10 mouse cellular contexts compared by ENCODE assay signal in the genomic region with DNA sequence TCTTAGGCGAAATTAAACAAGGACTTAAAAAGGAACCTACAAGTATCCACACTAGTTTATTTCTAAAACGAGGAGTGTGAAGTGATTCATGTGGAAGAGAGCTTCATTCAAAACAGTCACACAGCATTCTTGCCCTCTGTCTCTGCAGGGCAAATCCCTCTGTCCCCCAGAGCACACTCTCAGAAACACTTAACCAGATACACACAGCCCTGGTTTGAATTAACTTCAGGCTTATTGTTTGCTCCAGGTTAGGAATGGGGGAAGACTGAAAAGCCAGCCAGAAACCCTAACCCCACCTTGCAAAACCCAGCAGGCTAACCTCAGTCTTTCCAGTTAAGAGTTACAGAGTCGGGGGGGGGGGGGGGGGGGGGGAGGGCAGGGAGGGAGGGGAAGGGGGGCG. TPM values are rescaled to one million over a fixed set of nuclear protein-coding genes. Genes with fewer than 3 reads are reported as not detected.
DNase-seq lines count a peak whose midpoint lies in the region; ATAC-seq and TF ChIP-seq lines count a peak whose summit lies in the region.
"Had no signal": no experiment of that assay in that cellular context is flagged by ENCODE, and none has a peak within 500 bp of the region (broad histone marks: within the 10 kb centered on the region; RNA-seq: fewer than 3 reads in every experiment).

No protein-coding gene starts in this region.

- H3K36me3 ChIP-seq in kidney, embryonic 16.5 days (ENCODE audit: insufficient read depth, low read length): no peaks in the 10 kb centered on the region
- H3K36me3 ChIP-seq in embryonic facial prominence, embryonic 15.5 days: 0 out of 2 replicates have a peak, but pooled peaks cover 7% of the 10 kb centered on the region
- H3K36me3 ChIP-seq in intestine, embryonic 16.5 days (ENCODE audit: control insufficient read depth, insufficient read depth, low read length): no peaks in the 10 kb centered on the region
- H3K36me3 ChIP-seq in neural tube, embryonic 12.5 days: peaks cover 9% of the 10 kb centered on the region; the same call in 1 of the 2 replicates

- no peaks in the 10 kb centered on the region for H3K27me3 ChIP-seq in kidney, embryonic 16.5 days (ENCODE audit: insufficient read depth, low read length)
- H3K27me3 ChIP-seq in embryonic facial prominence, embryonic 15.5 days: no peaks in the 10 kb centered on the region
- no peaks in the 10 kb centered on the region for H3K27me3 ChIP-seq in intestine, embryonic 16.5 days (replicated peaks; ENCODE audit: control insufficient read depth, insufficient read depth, low read length)
- no peaks in the 10 kb centered on the region for H3K27me3 ChIP-seq in neural tube, embryonic 12.5 days (replicated peaks)

- no peak for TF ChIP-seq CTCF in gastrocnemius, adult 2 months (IDR thresholded peaks at IDR 0.05)

- H3K4me1 ChIP-seq in kidney, embryonic 16.5 days (ENCODE audit: insufficient read depth, low read length): peaks cover 48% of the 10 kb centered on the region
- H3K4me1 ChIP-seq in embryonic facial prominence, embryonic 15.5 days: peaks cover 48% of the 10 kb centered on the region
- peaks cover 30% of the 10 kb centered on the region for H3K4me1 ChIP-seq in intestine, embryonic 16.5 days (ENCODE audit: control insufficient read depth, insufficient read depth, low read length)
- peaks cover 39% of the 10 kb centered on the region for H3K4me1 ChIP-seq in neural tube, embryonic 12.5 days

- H3K9ac ChIP-seq in kidney, embryonic 16.5 days (replicated peaks; ENCODE audit: low read length): peak overlapping the region; percentile 96; the same call in 1 of the 2 replicates
- no peak overlapping the region for H3K9ac ChIP-seq in embryonic facial prominence, embryonic 15.5 days
- H3K9ac ChIP-seq in intestine, embryonic 16.5 days (ENCODE audit: low read depth, low read length): peak overlapping the region; percentile 98
- 0 out of 2 replicates have a peak overlapping the region, but pooled peaks have one; percentile 94 for H3K9ac ChIP-seq in neural tube, embryonic 12.5 days

- no peak overlapping the region for H3K27ac ChIP-seq in kidney, embryonic 16.5 days (ENCODE audit: low read length)
- H3K27ac ChIP-seq in embryonic facial prominence, embryonic 15.5 days (replicated peaks): no peak overlapping the region
- H3K27ac ChIP-seq in intestine, embryonic 16.5 days (ENCODE audit: low read length): no peak overlapping the region; the same call in 1 of the 2 replicates
- no peak overlapping the region for H3K27ac ChIP-seq in neural tube, embryonic 12.5 days
- H3K27ac ChIP-seq in gastrocnemius, adult 2 months: no peak overlapping the region

- H3K4me2 ChIP-seq in kidney, embryonic 16.5 days (replicated peaks; ENCODE audit: low read depth, low read length): peak overlapping the region; percentile 93
- H3K4me2 ChIP-seq in embryonic facial prominence, embryonic 15.5 days (replicated peaks): peak overlapping the region; percentile 84
- peak overlapping the region; percentile 78 for H3K4me2 ChIP-seq in intestine, embryonic 16.5 days (ENCODE audit: low read depth, low read length)
- peak overlapping the region; percentile 89 for H3K4me2 ChIP-seq in neural tube, embryonic 12.5 days (replicated peaks)

- no peak for DNase-seq in kidney, postnatal 36 days
- no peak for DNase-seq in cerebellum, adult 18-20 months
- DNase-seq in gastrocnemius, adult 2 months: no peak
- DNase-seq: kidney, adult 9 months; spleen, adult 18-20 months had no signal

- H3K4me3 ChIP-seq in kidney, embryonic 16.5 days (ENCODE audit: low read length): no peak overlapping the region
- peak overlapping the region; percentile 88; the same call in 1 of the 2 replicates for H3K4me3 ChIP-seq in embryonic facial prominence, embryonic 15.5 days (replicated peaks)
- peak overlapping the region; percentile 97 for H3K4me3 ChIP-seq in intestine, embryonic 16.5 days (ENCODE audit: low read length)
- peak overlapping the region; percentile 98 for H3K4me3 ChIP-seq in neural tube, embryonic 12.5 days
- H3K4me3 ChIP-seq in gastrocnemius, adult 2 months: no peak overlapping the region

- no peaks in the 10 kb centered on the region for H3K9me3 ChIP-seq in kidney, embryonic 16.5 days (ENCODE audit: low read length)
- no peaks in the 10 kb centered on the region for H3K9me3 ChIP-seq in embryonic facial prominence, embryonic 15.5 days (replicated peaks)
- no peaks in the 10 kb centered on the region for H3K9me3 ChIP-seq in intestine, embryonic 16.5 days (ENCODE audit: control insufficient read depth, low read length)
- H3K9me3 ChIP-seq in neural tube, embryonic 12.5 days: no peaks in the 10 kb centered on the region

- 39% methylated on average over 3 of the region's 4 CpGs for WGBS in kidney, embryonic 16.5 days
- WGBS in embryonic facial prominence, embryonic 15.5 days: 16% methylated on average over 2 of the region's 4 CpGs
- 16% methylated on average over 3 of the region's 4 CpGs for WGBS in intestine, embryonic 16.5 days
- WGBS in neural tube, embryonic 12.5 days: 28% methylated on average over 3 of the region's 4 CpGs

- ATAC-seq in kidney, embryonic 16.5 days (ENCODE audit: low FRiP score, low TSS enrichment): no peak
- no peak for ATAC-seq in embryonic facial prominence, embryonic 15.5 days (ENCODE audit: insufficient number of reproducible peaks, low FRiP score, low TSS enrichment, low read depth)
- no peak for ATAC-seq in intestine, embryonic 16.5 days
- ATAC-seq in neural tube, embryonic 12.5 days (ENCODE audit: low FRiP score, low read depth): no peak
- ATAC-seq in megakaryocyte-erythroid progenitor cell, adult 5-6 weeks (replicated peaks; ENCODE audit: low FRiP score, low TSS enrichment, poor library complexity, severe bottlenecking): no peak

- intact Hi-C loops in gastrocnemius, adult 2 months (cut with DNase I): no loop called here

RNA-seq across cellular contexts. Expression of gene Igf2bp3, which starts 2.6 kb away (rescaled TPM):
- polyA plus RNA-seq in kidney, embryonic 16.5 days (2015; fragmentation: Nextera tagmentation; extraction: Ambion mirVana): 40.8 and 44.4 TPM in 2 replicates
- 46.1 and 48.8 TPM in 2 replicates for polyA plus RNA-seq in embryonic facial prominence, embryonic 15.5 days (2015; fragmentation: Nextera tagmentation; extraction: Ambion mirVana)
- polyA plus RNA-seq in intestine, embryonic 16.5 days (2015; fragmentation: Nextera tagmentation; extraction: Ambion mirVana): 78.7 and 81.9 TPM in 2 replicates
- 94.0 and 95.9 TPM in 2 replicates for polyA plus RNA-seq in neural tube, embryonic 12.5 days (2016; fragmentation: Nextera tagmentation; extraction: Ambion mirVana)
- 0.17 TPM in 1 of 2 replicates, not detected in the other for total RNA-seq in megakaryocyte-erythroid progenitor cell, adult 5-6 weeks (2014; fragmentation: Nextera tagmentation)
- total RNA-seq in megakaryocyte-erythroid progenitor cell, adult 5-6 weeks (2017): not detected in 2 replicates
- total RNA-seq in gastrocnemius, adult 2 months (2021): under 1 TPM; 0.06 to 0.13 TPM

RNA-seq across cellular contexts. Expression of gene Tra2a, which starts 51.7 kb away (rescaled TPM):
- 121 and 125 TPM in 2 replicates for polyA plus RNA-seq in kidney, embryonic 16.5 days (2015; fragmentation: Nextera tagmentation; extraction: Ambion mirVana)
- polyA plus RNA-seq in embryonic facial prominence, embryonic 15.5 days (2015; fragmentation: Nextera tagmentation; extraction: Ambion mirVana): 99.6 and 104 TPM in 2 replicates
- 68.7 and 71.3 TPM in 2 replicates for polyA plus RNA-seq in intestine, embryonic 16.5 days (2015; fragmentation: Nextera tagmentation; extraction: Ambion mirVana)
- 152 and 166 TPM in 2 replicates for polyA plus RNA-seq in neural tube, embryonic 12.5 days (2016; fragmentation: Nextera tagmentation; extraction: Ambion mirVana)
- total RNA-seq in megakaryocyte-erythroid progenitor cell, adult 5-6 weeks (2014; fragmentation: Nextera tagmentation): 160 and 198 TPM in 2 replicates
- 184 and 193 TPM in 2 replicates for total RNA-seq in megakaryocyte-erythroid progenitor cell, adult 5-6 weeks (2017)
- 10 to 100 TPM; 15.0 to 30.8 TPM for total RNA-seq in gastrocnemius, adult 2 months (2021)

Comparison
In these comparisons a context has a peak if more than half of its experiments do, and no peak if none do; other contexts are left out.
1. H3K4me3 ChIP-seq: peak in embryonic facial prominence, embryonic 15.5 days (single experiment), intestine, embryonic 16.5 days (single experiment) and neural tube, embryonic 12.5 days (single experiment); none in kidney, embryonic 16.5 days (single experiment) and gastrocnemius, adult 2 months (single experiment).
2. Peak in every context shown above with its lines, with median percentiles within 50 percentile points of each other: H3K4me2 ChIP-seq.